Mouse (Mus musculus) forebrain, embryonic 12.5 days (tissue): ENCODE measurements around the gene Myo9a. TPM values are rescaled to one million over a fixed set of nuclear protein-coding genes. Genes with fewer than 3 reads are reported as not detected.

ENCODE experiments used
- ATAC-seq: fragments of 200-750 bp; cut with Nextera tagmentation; 2 replicates; pipeline ENCODE4 v1.8.0; 2017; ENCODE audit warnings: moderate TSS enrichment; ENCODE audit not compliant: low FRiP score
- H3K27ac ChIP-seq: fragments of 300-500 bp; sonication (generic); 2 replicates; pipeline ENCODE4 v1.5.1; 2016; ENCODE audit warnings: mild to moderate bottlenecking
- H3K27me3 ChIP-seq: fragments of 300-500 bp; sonication (generic); 2 replicates; pipeline ENCODE4 v1.6.1; 2016; ENCODE audit warnings: mild to moderate bottlenecking
- H3K36me3 ChIP-seq: fragments of 300-500 bp; sonication (generic); replicated peaks from 2 replicates; pipeline ENCODE4 v1.6.1; 2016; ENCODE audit warnings: mild to moderate bottlenecking
- H3K4me1 ChIP-seq: fragments of 300-500 bp; sonication (generic); 2 replicates; pipeline ENCODE4 v1.6.1; 2016
- H3K4me2 ChIP-seq: fragments of 300-500 bp; sonication (generic); 2 replicates; pipeline ENCODE4 v1.6.1; 2016; ENCODE audit warnings: mild to moderate bottlenecking, moderate library complexity
- H3K4me3 ChIP-seq: fragments of 300-500 bp; sonication (generic); replicated peaks from 2 replicates; pipeline ENCODE4 v1.5.1; 2016; ENCODE audit warnings: mild to moderate bottlenecking
- H3K9ac ChIP-seq: fragments of 300-500 bp; sonication (generic); 2 replicates; pipeline ENCODE4 v1.6.1; 2016; ENCODE audit warnings: mild to moderate bottlenecking
- H3K9me3 ChIP-seq: fragments of 300-500 bp; sonication (generic); 2 replicates; pipeline ENCODE4 v1.6.1; 2016
- WGBS: fragments of 180-500 bp; shearing (Covaris S2); methylation state at CpG from one replicate; pipeline ENCODE4 v1.1.7; 2016; 5-methylcytosine and 5-hydroxymethylcytosine counted together
- polyA plus RNA-seq: library from polyadenylated mRNA; unstranded; fragments of >200 nt; fragmentation: Nextera tagmentation; extraction: Ambion mirVana; gene quantifications from 2 replicates; pipeline ENCODE4 v1.2.1, GENCODE M21; 2016

Myo9a gene
- 20.9 and 22.7 TPM in 2 replicates for polyA plus RNA-seq

GRCm38 (mm10) chr9:59750267-59751065 lies at the start of gene Myo9a, which contains the start of gene Senp8:
Gene Myo9a, plus strand, starts transcription at chr9:59750896.
Gene Senp8, minus strand, starts transcription at chr9:59750710.
- H3K4me3 ChIP-seq, result peak within 1 kb of the TSS; percentile 95
- H3K9ac ChIP-seq, result peak within 1 kb of the TSS; percentile 90
- H3K27ac ChIP-seq, result peak within 1 kb of the TSS; percentile 92
- peak; percentile 95 for ATAC-seq
- H3K9me3 ChIP-seq, result no peaks in the 10 kb centered on the region
- peak within 1 kb of the TSS; percentile 86 for H3K4me2 ChIP-seq
- no peaks in the 10 kb centered on the region for H3K36me3 ChIP-seq
- peaks cover 15% of the 10 kb centered on the region for H3K4me1 ChIP-seq
- no peaks in the 10 kb centered on the region for H3K27me3 ChIP-seq
- under 1% methylated on average over 58 of the region's 59 CpGs for WGBS

GRCm38 (mm10) chr9:59701094-59701493 lies 49.6 kb upstream of the Myo9a start:
- no peak overlapping the region for H3K4me3 ChIP-seq
- no peak overlapping the region for H3K9ac ChIP-seq
- H3K9me3 ChIP-seq, result no peaks in the 10 kb centered on the region
- H3K4me1 ChIP-seq, result no peaks in the 10 kb centered on the region
- no peak overlapping the region for H3K4me2 ChIP-seq
- no peaks in the 10 kb centered on the region for H3K36me3 ChIP-seq
- no peak overlapping the region for H3K27ac ChIP-seq
- no peak for ATAC-seq
- 88% methylated on average over 7 of the region's 7 CpGs for WGBS
- H3K27me3 ChIP-seq, result no peaks in the 10 kb centered on the region

- H3K9me3 ChIP-seq, result no peaks in the 10 kb centered on the region
- no peak overlapping the region for H3K4me3 ChIP-seq
- WGBS, result 77% methylated on average over 6 of the region's 6 CpGs
- H3K36me3 ChIP-seq, result no peaks in the 10 kb centered on the region
- H3K9ac ChIP-seq, result no peak overlapping the region
- no peaks in the 10 kb centered on the region for H3K4me1 ChIP-seq
- H3K27ac ChIP-seq, result no peak overlapping the region
- ATAC-seq, result no peak
- no peaks in the 10 kb centered on the region for H3K27me3 ChIP-seq
- H3K4me2 ChIP-seq, result no peak overlapping the region
Measured at GRCm38 (mm10) chr9:59703099-59703498, 47.6 kb upstream of the Myo9a start.

GRCm38 (mm10) chr9:59706850-59707825 lies 43.6 kb upstream of the Myo9a start:
- H3K4me1 ChIP-seq, result no peaks in the 10 kb centered on the region
- ATAC-seq, result no peak
- whole genome bisulfite sequencing, result 72% methylated on average over 10 of the region's 10 CpGs
- no peaks in the 10 kb centered on the region for H3K9me3 ChIP-seq
- H3K27me3 ChIP-seq, result no peaks in the 10 kb centered on the region
- no peak overlapping the region for H3K27ac ChIP-seq
- no peaks in the 10 kb centered on the region for H3K36me3 ChIP-seq
- no peak overlapping the region for H3K9ac ChIP-seq
- H3K4me3 ChIP-seq, result no peak overlapping the region
- no peak overlapping the region for H3K4me2 ChIP-seq

- H3K27me3 ChIP-seq, result no peaks in the 10 kb centered on the region
- H3K27ac ChIP-seq, result no peak overlapping the region
- H3K4me2 ChIP-seq, result no peak overlapping the region
- H3K9ac ChIP-seq, result no peak overlapping the region
- no peak for ATAC-seq
- no peak overlapping the region for H3K4me3 ChIP-seq
- H3K36me3 ChIP-seq, result no peaks in the 10 kb centered on the region
- H3K9me3 ChIP-seq, result no peaks in the 10 kb centered on the region
- WGBS, result 79% methylated on average over 3 of the region's 3 CpGs
- H3K4me1 ChIP-seq, result no peaks in the 10 kb centered on the region
Measured at GRCm38 (mm10) chr9:59709225-59709624, 41.5 kb upstream of the Myo9a start.

GRCm38 (mm10) chr9:59716275-59716898 lies 34.3 kb upstream of the Myo9a start:
- Histone ChIP-seq H3K36me3 (no peaks in the 10 kb centered on the region), H3K4me3 (no peak overlapping the region), H3K27me3 (no peaks in the 10 kb centered on the region), H3K9me3 (no peaks in the 10 kb centered on the region), H3K9ac (no peak overlapping the region), H3K4me2 (no peak overlapping the region), H3K4me1 (no peaks in the 10 kb centered on the region), H3K27ac (no peak overlapping the region)
- 78% methylated on average over 7 of the region's 7 CpGs for WGBS
- ATAC-seq, result no peak

GRCm38 (mm10) chr9:59718237-59718636 lies 32.5 kb upstream of the Myo9a start:
- H3K4me1 ChIP-seq, result peaks cover under 1% of the 10 kb centered on the region; the same call in 1 of the 2 replicates
- ATAC-seq, result no peak
- H3K4me2 ChIP-seq, result no peak overlapping the region
- no peak overlapping the region for H3K4me3 ChIP-seq
- peaks cover 4% of the 10 kb centered on the region; the same call in 1 of the 2 replicates for H3K27me3 ChIP-seq
- H3K9me3 ChIP-seq, result no peaks in the 10 kb centered on the region
- 88% methylated on average over 4 of the region's 4 CpGs for WGBS
- no peak overlapping the region for H3K27ac ChIP-seq
- no peak overlapping the region for H3K9ac ChIP-seq
- no peaks in the 10 kb centered on the region for H3K36me3 ChIP-seq

GRCm38 (mm10) chr9:59721144-59721543 lies 29.6 kb upstream of the Myo9a start:
- Histone ChIP-seq H3K9ac (no peak overlapping the region), H3K27me3 (peaks cover 4% of the 10 kb centered on the region; the same call in 1 of the 2 replicates), H3K27ac (no peak overlapping the region), H3K9me3 (no peaks in the 10 kb centered on the region), H3K4me3 (no peak overlapping the region), H3K36me3 (no peaks in the 10 kb centered on the region), H3K4me2 (no peak overlapping the region), H3K4me1 (peaks cover 14% of the 10 kb centered on the region; the same call in 1 of the 2 replicates)
- WGBS, result 88% methylated on average over 5 of the region's 5 CpGs
- no peak for ATAC-seq

GRCm38 (mm10) chr9:59723096-59723657 lies 27.5 kb upstream of the Myo9a start:
- Histone ChIP-seq H3K4me2 (peak overlapping the region; percentile 28), H3K36me3 (no peaks in the 10 kb centered on the region), H3K27ac (peak overlapping the region; percentile 59; the same call in 1 of the 2 replicates), H3K4me1 (peaks cover 14% of the 10 kb centered on the region; the same call in 1 of the 2 replicates), H3K4me3 (no peak overlapping the region), H3K9ac (peak overlapping the region; percentile 42; the same call in 1 of the 2 replicates), H3K9me3 (no peaks in the 10 kb centered on the region), H3K27me3 (peaks cover 4% of the 10 kb centered on the region; the same call in 1 of the 2 replicates)
- WGBS, result 20% methylated on average over 10 of the region's 10 CpGs
- ATAC-seq, result peak; percentile 30; the same call in 1 of the 2 replicates

GRCm38 (mm10) chr9:59723791-59724442 lies 26.8 kb upstream of the Myo9a start:
- Histone ChIP-seq H3K4me3 (no peak overlapping the region), H3K9ac (no peak overlapping the region), H3K27ac (peak overlapping the region; percentile 59; the same call in 1 of the 2 replicates), H3K27me3 (peaks cover 4% of the 10 kb centered on the region; the same call in 1 of the 2 replicates), H3K4me2 (peak overlapping the region; percentile 2; the same call in 1 of the 2 replicates), H3K36me3 (no peaks in the 10 kb centered on the region), H3K9me3 (no peaks in the 10 kb centered on the region), H3K4me1 (peaks cover 14% of the 10 kb centered on the region; the same call in 1 of the 2 replicates)
- ATAC-seq, result no peak
- WGBS, result 61% methylated on average over 8 of the region's 8 CpGs

- 88% methylated on average over 10 of the region's 10 CpGs for WGBS
- no peaks in the 10 kb centered on the region for H3K9me3 ChIP-seq
- peaks cover 4% of the 10 kb centered on the region; the same call in 1 of the 2 replicates for H3K27me3 ChIP-seq
- ATAC-seq, result no peak
- H3K4me3 ChIP-seq, result no peak overlapping the region
- no peak overlapping the region for H3K9ac ChIP-seq
- H3K27ac ChIP-seq, result no peak overlapping the region
- no peaks in the 10 kb centered on the region for H3K36me3 ChIP-seq
- H3K4me2 ChIP-seq, result no peak overlapping the region
- H3K4me1 ChIP-seq, result peaks cover 14% of the 10 kb centered on the region; the same call in 1 of the 2 replicates
Measured at GRCm38 (mm10) chr9:59725515-59725914, 25.2 kb upstream of the Myo9a start.
